Comparison of ENCODE assay signal across 8 mouse cellular contexts in genomic region chr1:171088237-171088869, GRCm38 (mm10). TPM values are rescaled to one million over a fixed set of nuclear protein-coding genes. Genes with fewer than 3 reads are reported as not detected.
DNase-seq lines count a peak whose midpoint lies in the region; ATAC-seq and TF ChIP-seq lines count a peak whose summit lies in the region.
"Not testable (repeated sequence)": the region's sequence is repeated elsewhere in the genome, so short reads cannot be mapped to it uniquely, and the experiment has no call there.

No protein-coding gene starts in this region.

- TF ChIP-seq EP300 in CH12.LX (IDR thresholded peaks at IDR 0.05; ENCODE audit: low read length): not testable (repeated sequence)

- H3K9me3 ChIP-seq in CH12.LX (replicated peaks; ENCODE audit: low read length); forebrain, embryonic 11.5 days (ENCODE audit: control insufficient read depth, low read length); heart, embryonic 15.5 days (replicated peaks); intestine, embryonic 16.5 days (ENCODE audit: control insufficient read depth, low read length); limb, embryonic 14.5 days (ENCODE audit: control insufficient read depth, low read length); neural tube, embryonic 14.5 days (ENCODE audit: control insufficient read depth, low read length): not testable (repeated sequence)

- not testable (repeated sequence) for DNase-seq in CH12.LX (ENCODE audit: extremely low read depth); limb, embryonic 14.5 days (ENCODE audit: low spot score)
- DNase-seq in embryo, embryonic 10 days (ENCODE audit: low spot score): peak; percentile 48
- peak; percentile 60 for DNase-seq in forebrain, embryonic 11.5 days (ENCODE audit: low spot score)

- WGBS in forebrain, embryonic 11.5 days: under 1% methylated on average over 10 of the region's 10 CpGs
- WGBS in heart, embryonic 15.5 days: 4% methylated on average over 10 of the region's 10 CpGs
- 3% methylated on average over 10 of the region's 10 CpGs for WGBS in intestine, embryonic 16.5 days
- WGBS in limb, embryonic 14.5 days: 4% methylated on average over 10 of the region's 10 CpGs
- WGBS in neural tube, embryonic 14.5 days: 6% methylated on average over 10 of the region's 10 CpGs

- TF ChIP-seq CTCF in CH12.LX (conservative IDR thresholded peaks at IDR 0.05 in 1 of 2, IDR thresholded peaks at IDR 0.05 in 1 of 2; ENCODE audit: low read depth in 2 of 2, low read length in 2 of 2): not testable (repeated sequence)

- not testable (repeated sequence) for H3K4me2 ChIP-seq in CH12.LX (ENCODE audit: insufficient read depth, low read depth, poor library complexity, severe bottlenecking)
- peak overlapping the region; percentile 29; the same call in 1 of the 2 replicates for H3K4me2 ChIP-seq in forebrain, embryonic 11.5 days (ENCODE audit: low read depth, low read length, severe bottlenecking)
- peak overlapping the region; percentile 33 for H3K4me2 ChIP-seq in heart, embryonic 15.5 days
- H3K4me2 ChIP-seq in intestine, embryonic 16.5 days (ENCODE audit: low read depth, low read length): peak overlapping the region; percentile 20; the same call in 1 of the 2 replicates
- H3K4me2 ChIP-seq in limb, embryonic 14.5 days (replicated peaks; ENCODE audit: low read depth, low read length, severe bottlenecking): peak overlapping the region; percentile 37
- H3K4me2 ChIP-seq in neural tube, embryonic 14.5 days (ENCODE audit: low read depth, low read length): peak overlapping the region; percentile 21; the same call in 1 of the 2 replicates

- not testable (repeated sequence) for H3K79me2 ChIP-seq in CH12.LX (replicated peaks; ENCODE audit: control insufficient read depth, extremely low read depth, insufficient read depth, poor library complexity, severe bottlenecking)

- not testable (repeated sequence) for TF ChIP-seq POLR2A in CH12.LX (IDR thresholded peaks at IDR 0.05; ENCODE audit: low read depth, low read length); limb, embryonic 14.5 days (IDR thresholded peaks at IDR 0.05; ENCODE audit: borderline replicate concordance, extremely low read depth, insufficient read depth, insufficient read length)

- not testable (repeated sequence) for H3K27ac ChIP-seq in CH12.LX (ENCODE audit: insufficient read depth, low read depth); forebrain, embryonic 11.5 days (ENCODE audit: low read depth, low read length); heart, embryonic 15.5 days; intestine, embryonic 16.5 days (ENCODE audit: low read length); limb, embryonic 14.5 days (replicated peaks; ENCODE audit: low read depth, low read length); neural tube, embryonic 14.5 days (ENCODE audit: low read depth, low read length)

- not testable (repeated sequence) for ATAC-seq in forebrain, embryonic 11.5 days (replicated peaks; ENCODE audit: low FRiP score); heart, embryonic 15.5 days (replicated peaks; ENCODE audit: insufficient number of reproducible peaks, insufficient read depth, low FRiP score, low read depth); intestine, embryonic 16.5 days; limb, embryonic 14.5 days (ENCODE audit: low FRiP score, low read depth); neural tube, embryonic 14.5 days (ENCODE audit: low read depth)
- 0 out of 2 replicates have a peak, but pooled peaks have one; percentile 23 for ATAC-seq in megakaryocyte progenitor cell, adult 5-6 weeks (replicated peaks; ENCODE audit: poor library complexity)

- in situ Hi-C loops in CH12.LX (cut with MboI; ENCODE audit: low pct_ligation_motif_present, low pct_unique_long_range_greater_than_20kb, low sequenced_read_pairs): not testable (repeated sequence)

- not testable (repeated sequence) for H3K36me3 ChIP-seq in CH12.LX (replicated peaks in 1 of 2; ENCODE audit: control insufficient read depth in 1 of 2, insufficient read depth in 1 of 2, low read length in 1 of 2); forebrain, embryonic 11.5 days (ENCODE audit: control insufficient read depth, insufficient read depth, low read length); heart, embryonic 15.5 days; intestine, embryonic 16.5 days (ENCODE audit: control insufficient read depth, insufficient read depth, low read length); limb, embryonic 14.5 days (ENCODE audit: control insufficient read depth, insufficient read depth, low read length); neural tube, embryonic 14.5 days (ENCODE audit: control insufficient read depth, insufficient read depth, low read length)

- TF ChIP-seq RAD21 in CH12.LX (IDR thresholded peaks at IDR 0.05; ENCODE audit: low read depth, low read length): not testable (repeated sequence)

- dilution Hi-C loops in CH12.LX (cut with MboI; ENCODE audit: extremely low pct_ligation_motif_present, extremely low pct_unique_long_range_greater_than_20kb, low sequenced_read_pairs): not testable (repeated sequence)

- not testable (repeated sequence) for H3K4me1 ChIP-seq in CH12.LX (ENCODE audit: control insufficient read depth in 1 of 2, insufficient read depth in 2 of 2); forebrain, embryonic 11.5 days (replicated peaks; ENCODE audit: control insufficient read depth, insufficient read depth, low read length); intestine, embryonic 16.5 days (ENCODE audit: control insufficient read depth, insufficient read depth, low read length); limb, embryonic 14.5 days (ENCODE audit: control insufficient read depth, insufficient read depth, low read length); neural tube, embryonic 14.5 days (ENCODE audit: control insufficient read depth, insufficient read depth, low read length)
- peaks cover 12% of the 10 kb centered on the region for H3K4me1 ChIP-seq in heart, embryonic 15.5 days (replicated peaks)

- H3K4me3 ChIP-seq in CH12.LX (replicated peaks in 1 of 3; ENCODE audit: low read depth in 2 of 3, low read length in 2 of 3, poor library complexity in 1 of 3); forebrain, embryonic 11.5 days (ENCODE audit: low read depth, low read length); intestine, embryonic 16.5 days (ENCODE audit: low read length); limb, embryonic 14.5 days (replicated peaks; ENCODE audit: low read length); neural tube, embryonic 14.5 days (ENCODE audit: low read depth, low read length): not testable (repeated sequence)
- peak overlapping the region; percentile 10; the same call in 1 of the 2 replicates for H3K4me3 ChIP-seq in heart, embryonic 15.5 days

- H3K9ac ChIP-seq in CH12.LX (ENCODE audit: insufficient read depth, low read depth); forebrain, embryonic 11.5 days (ENCODE audit: low read length); heart, embryonic 15.5 days; intestine, embryonic 16.5 days (ENCODE audit: low read depth, low read length); limb, embryonic 14.5 days (ENCODE audit: low read depth, low read length, severe bottlenecking); neural tube, embryonic 14.5 days (replicated peaks; ENCODE audit: low read depth, low read length): not testable (repeated sequence)

- not testable (repeated sequence) for H3K27me3 ChIP-seq in CH12.LX (replicated peaks); forebrain, embryonic 11.5 days (ENCODE audit: control insufficient read depth, insufficient read depth, low read length); intestine, embryonic 16.5 days (replicated peaks; ENCODE audit: control insufficient read depth, insufficient read depth, low read length); neural tube, embryonic 14.5 days (ENCODE audit: control insufficient read depth, insufficient read depth, low read length)
- H3K27me3 ChIP-seq in heart, embryonic 15.5 days: peaks cover 15% of the 10 kb centered on the region
- H3K27me3 ChIP-seq in limb, embryonic 14.5 days (ENCODE audit: control insufficient read depth, insufficient read depth, low read length): peaks cover 14% of the 10 kb centered on the region

RNA-seq across cellular contexts. Expression of gene Fcgr3, which starts 23.6 kb away (rescaled TPM):
- total RNA-seq in CH12.LX (2012; rRNA removed) (4.3 and 8.5 TPM in 2 replicates), CH12.LX (2014; rRNA removed) (6.1 and 6.3 TPM in 2 replicates)
- 2.6 and 3.7 TPM in 2 replicates for polyA plus RNA-seq in CH12.LX (2012; ENCODE audit: insufficient read length, low read depth)
- polyA plus RNA-seq in forebrain, embryonic 11.5 days (2014; fragmentation: Nextera tagmentation; extraction: Ambion mirVana): 4.3 TPM in 2 replicates
- 10.4 and 11.9 TPM in 2 replicates for polyA plus RNA-seq in heart, embryonic 15.5 days (2015; fragmentation: Nextera tagmentation; extraction: Ambion mirVana)
- polyA plus RNA-seq in intestine, embryonic 16.5 days (2015; fragmentation: Nextera tagmentation; extraction: Ambion mirVana): 15.3 and 15.9 TPM in 2 replicates
- 12.8 and 13.7 TPM in 2 replicates for polyA plus RNA-seq in limb, embryonic 14.5 days (2012; rRNA removed)
- polyA plus RNA-seq in limb, embryonic 14.5 days (2014; fragmentation: Nextera tagmentation; extraction: Ambion mirVana): 17.6 and 19.7 TPM in 2 replicates
- 384 and 416 TPM in 2 replicates for total RNA-seq in megakaryocyte progenitor cell, adult 5-6 weeks (2015)
- total RNA-seq in megakaryocyte progenitor cell, adult 5-6 weeks (2017): 406 and 474 TPM in 2 replicates
- 5.5 and 8.8 TPM in 2 replicates for polyA plus RNA-seq in neural tube, embryonic 14.5 days (2014; fragmentation: Nextera tagmentation; extraction: Ambion mirVana)

RNA-seq across cellular contexts. Expression of gene Cfap126, which starts 25.4 kb away (rescaled TPM):
- total RNA-seq in CH12.LX (2012; rRNA removed) (0.76 and 2.0 TPM in 2 replicates), CH12.LX (2014; rRNA removed) (0.43 and 0.79 TPM in 2 replicates)
- 2.5 and 3.4 TPM in 2 replicates for polyA plus RNA-seq in CH12.LX (2012; ENCODE audit: insufficient read length, low read depth)
- 1.5 and 2.9 TPM in 2 replicates for polyA plus RNA-seq in forebrain, embryonic 11.5 days (2014; fragmentation: Nextera tagmentation; extraction: Ambion mirVana)
- polyA plus RNA-seq in heart, embryonic 15.5 days (2015; fragmentation: Nextera tagmentation; extraction: Ambion mirVana): 2.7 and 3.5 TPM in 2 replicates
- polyA plus RNA-seq in intestine, embryonic 16.5 days (2015; fragmentation: Nextera tagmentation; extraction: Ambion mirVana): 1.6 and 2.1 TPM in 2 replicates
- 2.1 and 2.7 TPM in 2 replicates for polyA plus RNA-seq in limb, embryonic 14.5 days (2012; rRNA removed)
- polyA plus RNA-seq in limb, embryonic 14.5 days (2014; fragmentation: Nextera tagmentation; extraction: Ambion mirVana): 1.1 and 1.3 TPM in 2 replicates
- total RNA-seq in megakaryocyte progenitor cell, adult 5-6 weeks (2015): 2.0 and 4.2 TPM in 2 replicates
- total RNA-seq in megakaryocyte progenitor cell, adult 5-6 weeks (2017): 1.0 and 4.8 TPM in 2 replicates
- polyA plus RNA-seq in neural tube, embryonic 14.5 days (2014; fragmentation: Nextera tagmentation; extraction: Ambion mirVana): 2.4 and 5.0 TPM in 2 replicates
